Mouse (Mus musculus) midbrain, embryonic 15.5 days (tissue): Measurements from ENCODE around the gene Poc1a. TPM values are rescaled to one million over a fixed set of nuclear protein-coding genes. Genes with fewer than 3 reads are reported as not detected.

Source experiments
- ATAC-seq: fragments of 200-750 bp; cut with Nextera tagmentation; replicated peaks from 2 replicates; pipeline ENCODE4 v1.8.0; 2017; ENCODE audit warnings: moderate TSS enrichment
- H3K27ac ChIP-seq: fragments of 300-500 bp; sonication (generic); 2 replicates; pipeline ENCODE4 v1.5.1; 2015; ENCODE audit warnings: mild to moderate bottlenecking, inconsistent platforms
- H3K27me3 ChIP-seq: fragments of 300-500 bp; sonication (generic); replicated peaks from 2 replicates; pipeline ENCODE4 v1.6.1; 2015; ENCODE audit warnings: inconsistent platforms
- H3K36me3 ChIP-seq: fragments of 300-500 bp; sonication (generic); replicated peaks from 2 replicates; pipeline ENCODE4 v1.6.1; 2015; ENCODE audit warnings: inconsistent platforms
- H3K4me1 ChIP-seq: fragments of 300-500 bp; sonication (generic); 2 replicates; pipeline ENCODE4 v1.6.1; 2015; ENCODE audit warnings: inconsistent platforms
- H3K4me2 ChIP-seq: fragments of 300-500 bp; sonication (generic); 2 replicates; pipeline ENCODE4 v1.6.1; 2015; ENCODE audit warnings: inconsistent platforms, mild to moderate bottlenecking, moderate library complexity
- H3K4me3 ChIP-seq: fragments of 300-500 bp; sonication (generic); 2 replicates; pipeline ENCODE4 v1.5.1; 2015; ENCODE audit warnings: mild to moderate bottlenecking, inconsistent platforms
- H3K9ac ChIP-seq: fragments of 300-500 bp; sonication (generic); 2 replicates; pipeline ENCODE4 v1.6.1; 2015; ENCODE audit warnings: mild to moderate bottlenecking, inconsistent platforms
- H3K9me3 ChIP-seq: fragments of 300-500 bp; sonication (generic); 2 replicates; pipeline ENCODE4 v1.6.1; 2016; ENCODE audit warnings: inconsistent platforms
- WGBS: fragments of 180-500 bp; shearing (Covaris S2); methylation state at CpG from one replicate; pipeline ENCODE4 v1.1.7; 2015; ENCODE audit warnings: mixed read lengths; 5-methylcytosine and 5-hydroxymethylcytosine counted together
- polyA plus RNA-seq: library from polyadenylated mRNA; unstranded; fragments of >200 nt; fragmentation: Nextera tagmentation; extraction: Ambion mirVana; gene quantifications from 2 replicates; pipeline ENCODE4 v1.2.1, GENCODE M21; 2015

The Poc1a gene
- polyA plus RNA-seq, 1 experiment from 2014 or later = 9.1 TPM

DNA sequence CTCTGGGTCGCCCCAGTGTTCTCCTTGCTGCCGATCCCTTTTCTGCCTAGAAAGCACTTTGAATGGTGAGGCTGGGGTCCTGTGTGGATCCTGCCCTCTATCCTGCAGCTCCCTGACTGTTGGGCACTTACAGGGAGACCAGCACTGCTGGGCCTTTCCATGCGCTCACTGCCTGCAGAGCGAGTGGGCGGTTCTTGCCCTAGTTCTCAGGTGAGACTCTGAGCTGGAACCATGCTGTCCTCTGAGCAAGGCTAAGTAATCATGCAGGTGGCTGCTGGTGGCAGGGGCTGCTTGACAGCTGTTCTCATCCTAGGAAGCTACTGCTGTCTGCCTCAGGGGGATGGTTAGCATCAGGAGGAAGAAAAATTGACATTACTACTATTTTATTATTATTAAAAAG is 28.1 kb downstream of the Poc1a start:
- H3K27me3 ChIP-seq = no peaks in the 10 kb centered on the region
- H3K4me3 ChIP-seq = no peak overlapping the region
- no peak overlapping the region; the same call in 1 of the 2 replicates for H3K27ac ChIP-seq
- 83% methylated on average over 5 of the region's 5 CpGs for WGBS
- H3K4me2 ChIP-seq = no peak overlapping the region
- no peaks in the 10 kb centered on the region for H3K36me3 ChIP-seq
- no peaks in the 10 kb centered on the region for H3K4me1 ChIP-seq
- ATAC-seq = no peak
- H3K9me3 ChIP-seq = no peaks in the 10 kb centered on the region
- no peak overlapping the region for H3K9ac ChIP-seq

DNA sequence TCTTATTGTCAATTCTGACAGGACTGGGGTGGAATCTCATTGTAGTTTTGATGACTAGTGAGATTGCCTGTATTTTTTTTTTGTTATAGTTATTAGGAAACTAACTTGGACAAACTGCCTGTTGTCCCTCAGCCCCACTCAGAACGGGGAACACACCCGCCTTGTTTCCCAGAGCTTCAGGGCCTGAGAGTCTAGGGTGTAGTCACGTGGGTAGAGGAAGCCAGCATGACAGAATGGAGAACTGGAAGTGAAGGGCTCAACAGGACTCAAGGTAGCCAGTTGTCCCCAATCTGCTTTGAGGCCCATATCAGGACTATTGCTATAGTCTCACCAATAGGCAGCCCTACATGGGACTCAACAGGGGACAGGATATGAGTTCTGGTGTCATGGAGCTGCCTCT is 29.0 kb downstream of the Poc1a start:
- H3K4me2 ChIP-seq = no peak overlapping the region
- no peaks in the 10 kb centered on the region for H3K4me1 ChIP-seq
- no peaks in the 10 kb centered on the region for H3K9me3 ChIP-seq
- H3K4me3 ChIP-seq = no peak overlapping the region
- ATAC-seq = no peak
- 83% methylated on average over 3 of the region's 3 CpGs for WGBS
- no peak overlapping the region for H3K27ac ChIP-seq
- H3K9ac ChIP-seq = no peak overlapping the region
- H3K36me3 ChIP-seq = no peaks in the 10 kb centered on the region
- H3K27me3 ChIP-seq = no peaks in the 10 kb centered on the region

DNA sequence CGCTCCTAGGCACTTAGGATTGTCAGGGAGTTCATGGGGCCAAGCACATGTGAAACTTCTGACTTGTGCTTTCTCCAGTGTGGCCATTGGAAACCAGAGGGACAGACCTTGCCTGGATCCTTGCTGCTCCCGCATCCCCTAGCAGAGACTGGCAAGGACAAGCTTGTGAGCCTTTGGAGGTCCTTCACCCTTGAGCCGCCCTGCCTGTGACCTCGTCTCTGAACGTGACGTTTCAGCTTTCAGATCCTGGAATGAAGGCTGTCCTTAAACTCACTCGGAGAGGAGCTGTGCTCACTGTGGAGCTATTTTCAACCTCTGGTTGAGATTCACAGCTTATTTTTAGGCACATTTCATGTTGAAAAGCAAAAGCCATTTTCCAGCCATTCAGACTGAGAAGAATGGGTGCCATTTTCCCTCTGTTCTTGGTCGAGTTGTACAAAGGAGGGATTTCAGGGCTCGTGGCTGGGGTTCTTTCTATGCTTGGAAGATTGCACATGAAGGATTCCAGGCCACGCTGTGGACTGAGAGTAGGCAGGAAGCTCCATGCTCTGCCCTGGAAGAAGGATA is 30.8 kb downstream of the Poc1a start:
- Histone ChIP-seq H3K27ac (no peak overlapping the region), H3K4me1 (no peaks in the 10 kb centered on the region), H3K9ac (no peak overlapping the region), H3K4me2 (no peak overlapping the region), H3K27me3 (no peaks in the 10 kb centered on the region), H3K36me3 (no peaks in the 10 kb centered on the region), H3K9me3 (no peaks in the 10 kb centered on the region), H3K4me3 (no peak overlapping the region)
- ATAC-seq = no peak
- WGBS = 69% methylated on average over 10 of the region's 10 CpGs

DNA sequence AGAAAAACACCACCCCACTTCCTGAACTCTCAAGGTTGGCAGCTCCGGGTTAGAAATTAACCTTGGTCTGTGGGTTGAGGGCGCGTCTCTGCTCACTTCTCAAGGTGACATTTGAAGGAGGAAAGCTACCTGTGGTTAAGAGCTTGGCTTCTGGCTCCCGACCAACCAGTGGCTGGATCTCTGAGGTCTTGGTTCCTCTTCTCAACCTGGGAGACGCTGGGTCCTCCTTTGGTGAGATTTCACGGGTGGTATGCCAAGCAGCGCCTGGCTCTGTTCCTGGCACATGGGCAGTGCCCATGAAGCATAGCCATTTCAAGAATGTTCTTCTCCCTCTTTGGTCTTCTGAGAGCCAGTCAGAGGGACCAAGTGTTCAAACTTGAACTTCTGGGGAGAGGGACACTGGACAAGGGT is 32.1 kb downstream of the Poc1a start:
- H3K27me3 ChIP-seq = no peaks in the 10 kb centered on the region
- no peaks in the 10 kb centered on the region for H3K9me3 ChIP-seq
- no peak overlapping the region for H3K9ac ChIP-seq
- H3K4me3 ChIP-seq = no peak overlapping the region
- H3K36me3 ChIP-seq = no peaks in the 10 kb centered on the region
- H3K4me2 ChIP-seq = no peak overlapping the region
- no peak for ATAC-seq
- H3K4me1 ChIP-seq = no peaks in the 10 kb centered on the region
- 96% methylated on average over 7 of the region's 7 CpGs for WGBS
- H3K27ac ChIP-seq = no peak overlapping the region

DNA sequence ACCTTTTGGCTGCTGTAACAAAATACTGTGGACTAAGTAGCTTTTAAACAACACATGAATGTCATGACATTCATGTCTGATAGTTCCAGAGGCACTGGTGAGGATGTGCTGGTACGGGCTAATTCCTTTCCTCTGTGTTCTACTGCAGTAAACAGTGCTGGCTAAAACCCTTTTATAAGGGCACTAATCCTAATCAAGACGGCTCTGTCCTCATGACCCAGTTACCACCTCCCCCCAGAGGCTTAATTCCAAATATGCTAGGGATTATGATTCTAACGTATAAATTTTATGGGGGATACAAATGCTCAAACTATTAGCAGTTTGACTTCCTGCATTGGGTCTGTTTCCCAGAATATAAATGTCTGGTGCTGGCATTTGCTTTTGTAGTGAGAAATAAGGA is 33.3 kb downstream of the Poc1a start:
- H3K4me3 ChIP-seq = no peak overlapping the region
- no peaks in the 10 kb centered on the region for H3K36me3 ChIP-seq
- no peak overlapping the region for H3K9ac ChIP-seq
- no peaks in the 10 kb centered on the region for H3K27me3 ChIP-seq
- H3K9me3 ChIP-seq = no peaks in the 10 kb centered on the region
- no peak for ATAC-seq
- 44% methylated on average over 3 of the region's 3 CpGs for WGBS
- H3K27ac ChIP-seq = no peak overlapping the region
- H3K4me2 ChIP-seq = no peak overlapping the region
- peaks cover 9% of the 10 kb centered on the region for H3K4me1 ChIP-seq

DNA sequence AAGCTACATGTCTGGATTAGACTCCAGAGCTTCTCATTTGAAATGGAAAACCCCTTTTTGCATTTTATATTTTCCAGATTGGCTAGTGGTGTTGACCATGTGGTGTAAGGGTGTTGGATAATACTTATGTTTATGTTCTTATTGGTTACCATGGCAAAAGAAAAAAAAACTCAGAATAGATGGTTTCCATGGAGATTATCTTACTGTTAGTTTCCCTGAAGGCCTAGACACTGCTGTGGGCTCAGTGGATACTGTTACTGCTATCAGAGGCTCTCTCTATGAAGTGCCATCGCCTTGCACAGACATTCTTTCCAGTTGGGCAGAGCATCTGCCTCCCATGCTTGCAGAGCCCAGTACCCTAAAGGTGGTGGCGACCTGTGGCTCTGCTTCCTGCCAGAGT is 37.2 kb downstream of the Poc1a start:
- H3K27me3 ChIP-seq = no peaks in the 10 kb centered on the region
- H3K4me1 ChIP-seq = peaks cover 17% of the 10 kb centered on the region
- H3K4me2 ChIP-seq = no peak overlapping the region
- no peak overlapping the region for H3K4me3 ChIP-seq
- H3K27ac ChIP-seq = peak overlapping the region; percentile 71
- no peaks in the 10 kb centered on the region for H3K36me3 ChIP-seq
- H3K9me3 ChIP-seq = no peaks in the 10 kb centered on the region
- WGBS = 72% methylated on average over 2 of the region's 2 CpGs
- ATAC-seq = 0 out of 2 replicates have a peak, but pooled peaks have one; percentile 39
- no peak overlapping the region for H3K9ac ChIP-seq

DNA sequence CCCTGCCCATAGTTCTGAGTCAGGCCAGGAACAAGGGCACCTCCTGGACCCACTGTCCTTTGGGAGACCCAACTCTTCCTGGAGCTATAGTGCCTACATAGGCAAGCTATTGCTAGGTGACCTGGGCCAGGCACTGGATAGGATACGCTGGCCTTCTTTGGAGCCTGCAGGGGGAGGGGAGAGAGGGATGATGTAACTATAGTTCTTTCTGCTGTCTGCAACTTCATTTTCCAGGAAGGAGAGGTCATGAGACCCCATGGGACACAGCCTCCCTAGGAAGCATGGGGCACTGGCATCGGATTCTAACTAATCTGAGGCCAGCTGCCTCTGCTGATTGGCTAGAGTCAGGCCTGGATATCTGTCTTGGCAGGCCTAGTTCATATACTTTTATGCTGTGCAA is 38.2 kb downstream of the Poc1a start:
- H3K4me1 ChIP-seq = peaks cover 19% of the 10 kb centered on the region
- WGBS = 58% methylated on average over 2 of the region's 2 CpGs
- H3K27ac ChIP-seq = no peak overlapping the region

DNA sequence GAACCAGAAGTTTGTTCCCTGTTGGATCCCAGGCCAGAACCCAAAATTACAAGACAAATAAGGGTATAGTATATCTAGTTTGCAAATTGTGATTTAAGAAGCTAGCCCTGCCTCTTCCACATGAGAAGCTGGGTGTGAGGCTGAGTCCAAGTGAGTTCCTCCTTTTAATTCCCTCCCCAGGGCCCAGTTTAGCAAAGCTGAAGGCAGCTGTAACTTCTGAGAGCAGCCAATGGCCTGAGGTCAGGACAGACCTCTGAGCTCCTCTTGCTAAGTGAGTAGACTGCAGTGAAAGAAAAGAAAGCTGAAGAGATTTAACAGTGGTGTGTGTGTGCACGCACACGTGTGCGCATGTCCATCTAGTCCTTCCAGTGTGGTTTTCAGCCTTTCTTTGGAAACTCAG is 41.6 kb downstream of the Poc1a start:
- Histone ChIP-seq H3K27ac (peak overlapping the region; percentile 10; the same call in 1 of the 2 replicates), H3K4me1 (peaks cover 23% of the 10 kb centered on the region), H3K27me3 (no peaks in the 10 kb centered on the region), H3K4me2 (no peak overlapping the region), H3K9me3 (no peaks in the 10 kb centered on the region), H3K36me3 (no peaks in the 10 kb centered on the region), H3K9ac (no peak overlapping the region), H3K4me3 (no peak overlapping the region)
- WGBS = 66% methylated on average over 3 of the region's 3 CpGs
- ATAC-seq = no peak

More for the DNA sequence above, 38.2 kb downstream of the Poc1a start:
- Histone ChIP-seq H3K9me3 (no peaks in the 10 kb centered on the region), H3K4me2 (no peak overlapping the region), H3K9ac (no peak overlapping the region), H3K27me3 (no peaks in the 10 kb centered on the region), H3K4me3 (no peak overlapping the region), H3K36me3 (no peaks in the 10 kb centered on the region)
- ATAC-seq = no peak

DNA sequence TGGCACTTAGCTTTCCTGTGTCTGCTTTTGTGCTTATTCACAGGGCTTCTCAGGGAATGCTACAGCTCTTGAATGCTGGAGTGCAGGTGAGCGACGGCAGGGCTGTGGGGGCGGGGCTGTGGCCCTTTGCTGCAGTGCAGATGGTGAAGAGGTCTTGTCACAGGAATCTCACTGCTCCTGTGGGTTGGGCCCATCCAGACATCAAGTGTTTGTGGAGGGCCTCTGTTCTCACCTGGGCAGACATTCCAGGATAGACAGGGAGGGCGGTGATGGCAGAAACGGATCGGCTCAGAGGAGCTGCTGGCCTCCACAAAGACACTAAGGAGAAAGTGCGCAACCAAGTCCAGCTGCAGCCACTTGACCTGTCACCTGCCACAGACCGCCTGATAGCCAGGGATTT is 45.4 kb downstream of the Poc1a start:
- H3K4me2 ChIP-seq = no peak overlapping the region
- H3K27ac ChIP-seq = no peak overlapping the region; the same call in 1 of the 2 replicates
- H3K36me3 ChIP-seq = no peaks in the 10 kb centered on the region
- no peaks in the 10 kb centered on the region for H3K27me3 ChIP-seq
- H3K9me3 ChIP-seq = no peaks in the 10 kb centered on the region
- H3K4me1 ChIP-seq = peaks cover 16% of the 10 kb centered on the region
- H3K9ac ChIP-seq = no peak overlapping the region
- no peak overlapping the region for H3K4me3 ChIP-seq
- WGBS = 75% methylated on average over 8 of the region's 8 CpGs
- no peak for ATAC-seq

DNA sequence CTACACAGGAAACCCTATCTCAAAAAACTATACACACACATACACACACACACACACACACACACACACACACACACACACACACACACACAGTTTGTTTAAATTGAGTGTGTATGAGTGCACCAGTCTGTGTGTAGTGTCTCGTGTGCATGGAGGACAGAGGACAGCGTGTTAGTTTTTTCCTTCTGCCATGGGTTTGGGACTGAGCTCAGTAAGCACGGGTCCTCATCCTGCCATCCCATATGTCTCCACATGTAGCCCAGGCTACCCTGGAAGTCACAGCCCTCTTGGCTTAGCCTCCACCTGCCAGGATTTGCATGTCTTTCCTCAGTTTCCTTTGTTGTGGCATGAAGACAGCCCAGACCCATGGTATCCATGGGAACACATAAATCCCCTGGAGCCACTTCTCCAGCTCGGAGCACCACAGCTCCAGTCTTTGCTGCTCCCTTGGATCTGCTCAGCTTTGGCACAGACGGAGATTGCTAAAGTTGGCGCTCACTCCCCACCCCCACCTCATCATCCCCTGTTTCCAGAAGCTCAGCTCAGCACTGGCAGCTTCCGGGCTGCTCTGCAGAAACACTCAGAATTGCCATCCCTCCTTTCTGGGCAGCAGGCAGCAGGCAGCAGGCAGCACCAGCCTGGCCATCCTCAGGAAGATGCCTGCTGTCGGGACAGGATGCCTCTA is 46.4 kb downstream of the Poc1a start:
- Histone ChIP-seq H3K4me2 (no peak overlapping the region), H3K4me1 (peaks cover 16% of the 10 kb centered on the region), H3K4me3 (no peak overlapping the region), H3K36me3 (no peaks in the 10 kb centered on the region), H3K9ac (no peak overlapping the region), H3K9me3 (no peaks in the 10 kb centered on the region), H3K27me3 (no peaks in the 10 kb centered on the region), H3K27ac (no peak overlapping the region)
- ATAC-seq = peak; percentile 63; the same call in 1 of the 2 replicates
- 61% methylated on average over 8 of the region's 8 CpGs for WGBS

DNA sequence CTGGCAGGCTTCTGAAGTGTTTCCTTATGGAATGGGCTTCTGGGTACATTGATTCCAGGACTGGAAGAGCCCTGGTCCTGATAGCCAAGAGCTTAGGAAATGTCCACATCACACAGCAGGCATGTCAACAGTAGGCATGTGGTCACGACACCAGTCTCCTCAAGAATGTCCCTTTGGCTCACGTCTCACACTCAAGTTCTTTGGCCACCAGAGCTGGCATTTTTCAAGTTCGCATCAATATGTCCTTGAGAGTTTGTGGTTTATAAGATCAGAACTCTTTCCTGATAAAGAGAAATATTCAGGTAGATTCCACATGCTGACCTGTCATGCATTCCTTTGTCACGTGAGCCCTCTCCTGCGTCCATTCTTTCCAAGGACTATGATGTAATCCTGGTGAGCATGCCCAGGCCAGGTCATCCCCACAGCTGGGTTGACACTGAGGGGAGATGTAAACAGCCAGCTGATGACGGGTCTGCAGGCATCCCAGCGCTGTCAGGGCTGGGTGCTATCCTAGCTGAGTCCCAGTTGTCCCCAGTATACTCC is 47.3 kb downstream of the Poc1a start:
- WGBS = 84% methylated on average over 7 of the region's 7 CpGs
- H3K27ac ChIP-seq = no peak overlapping the region

DNA sequence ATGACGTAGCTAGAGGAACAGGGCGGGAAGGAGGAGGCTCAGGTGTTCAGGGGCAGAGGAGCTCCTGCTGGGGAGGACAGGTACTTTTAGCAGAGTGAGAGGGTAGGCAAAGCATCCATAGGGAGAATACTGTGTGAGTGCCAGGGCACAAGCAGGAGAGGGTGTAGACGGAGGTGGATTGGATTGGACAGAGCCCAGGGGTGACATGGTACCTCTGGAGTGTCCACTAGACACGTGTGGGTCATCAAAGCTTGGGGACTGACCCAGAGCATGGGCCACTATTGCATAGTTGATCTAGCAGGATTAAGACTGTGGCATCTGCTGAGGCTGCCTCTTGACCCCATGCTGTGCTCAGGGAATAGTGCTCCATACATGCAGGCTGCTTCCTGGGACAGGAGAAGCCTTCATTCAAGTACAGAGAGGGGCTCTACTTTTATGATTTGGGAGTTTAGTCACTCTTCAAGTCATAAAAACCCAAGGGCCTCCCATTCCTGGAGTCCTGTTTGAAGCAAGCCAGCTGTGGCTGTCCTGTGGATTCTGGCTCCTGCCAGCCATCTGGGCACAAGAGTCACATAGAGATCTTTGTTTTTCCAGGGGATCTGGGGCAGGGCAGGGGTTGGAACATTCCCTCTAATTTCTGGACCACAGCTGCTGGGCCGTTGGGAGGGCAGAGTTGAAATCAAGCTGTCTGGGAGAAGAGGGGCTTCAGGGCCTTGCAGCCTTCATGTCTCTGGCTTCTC is 48.1 kb downstream of the Poc1a start:
- H3K36me3 ChIP-seq = no peaks in the 10 kb centered on the region
- peaks cover 7% of the 10 kb centered on the region for H3K4me1 ChIP-seq
- no peak overlapping the region for H3K4me2 ChIP-seq
- no peaks in the 10 kb centered on the region for H3K27me3 ChIP-seq
- no peak overlapping the region for H3K27ac ChIP-seq
- ATAC-seq = no peak
- 80% methylated on average over 5 of the region's 5 CpGs for WGBS
- no peak overlapping the region for H3K9ac ChIP-seq
- H3K4me3 ChIP-seq = no peak overlapping the region
- H3K9me3 ChIP-seq = no peaks in the 10 kb centered on the region

More for the DNA sequence above, 47.3 kb downstream of the Poc1a start:
- H3K9ac ChIP-seq = no peak overlapping the region
- no peaks in the 10 kb centered on the region for H3K9me3 ChIP-seq
- H3K4me3 ChIP-seq = no peak overlapping the region
- no peak overlapping the region for H3K4me2 ChIP-seq
- ATAC-seq = no peak
- H3K36me3 ChIP-seq = no peaks in the 10 kb centered on the region
- no peaks in the 10 kb centered on the region for H3K27me3 ChIP-seq
- peaks cover 9% of the 10 kb centered on the region for H3K4me1 ChIP-seq
